Mouse (Mus musculus) retina, postnatal 1 day (tissue): ENCODE data around the gene Trmu.
A peak's percentile ranks its signal among the peaks of the same experiment; 100 is the strongest.
"Not testable (repeated sequence)": the region's sequence is repeated elsewhere in the genome, so short reads cannot be mapped to it uniquely, and the experiment has no call there.

Experiments
- DNase-seq: peaks from one replicate; pipeline ENCODE4 v3.0.0-alpha.2; 2012

Trmu gene

GRCm38 (mm10) chr15:85878848-85879497 lies at the start of gene Trmu:
Trmu (plus strand) TSS chr15:85879312.
- peak; percentile 97 for DNase-seq

- DNase-seq: no peak
Observed at GRCm38 (mm10) chr15:85829470-85829869, 49.6 kb upstream of the Trmu start.

- DNase-seq: peak; percentile 84
Observed at GRCm38 (mm10) chr15:85831954-85832590, 47.0 kb upstream of the Trmu start, which contains the start of gene Ttc38. Ttc38 (plus strand) TSS chr15:85832306.

- no peak for DNase-seq
Observed at GRCm38 (mm10) chr15:85832599-85832998, 46.5 kb upstream of the Trmu start.

- DNase-seq: no peak
Observed at GRCm38 (mm10) chr15:85835335-85835734, 43.8 kb upstream of the Trmu start.

DNA sequence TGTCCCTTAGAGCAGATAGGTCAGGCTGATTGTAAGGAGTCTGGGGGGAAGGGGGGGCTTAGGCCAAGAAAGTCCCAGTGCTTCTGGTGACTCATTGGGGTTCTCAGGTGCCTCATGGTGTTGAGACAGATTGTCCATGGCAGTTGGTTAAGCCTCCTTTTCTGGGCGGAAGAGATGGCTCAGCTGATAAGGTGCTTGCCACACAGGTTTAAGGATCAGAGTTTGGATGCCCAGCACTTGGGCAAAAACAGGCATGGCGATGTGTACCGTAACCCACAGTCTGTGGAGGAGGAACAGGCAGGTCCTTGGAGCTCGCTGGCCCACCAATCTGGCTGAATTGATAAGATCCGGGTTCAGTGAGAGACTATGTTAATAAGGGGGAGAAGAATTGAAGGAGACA lies 42.2 kb upstream of the Trmu start:
- no peak for DNase-seq

GRCm38 (mm10) chr15:85840983-85841382 lies 38.1 kb upstream of the Trmu start:
- peak; percentile 37 for DNase-seq

DNA sequence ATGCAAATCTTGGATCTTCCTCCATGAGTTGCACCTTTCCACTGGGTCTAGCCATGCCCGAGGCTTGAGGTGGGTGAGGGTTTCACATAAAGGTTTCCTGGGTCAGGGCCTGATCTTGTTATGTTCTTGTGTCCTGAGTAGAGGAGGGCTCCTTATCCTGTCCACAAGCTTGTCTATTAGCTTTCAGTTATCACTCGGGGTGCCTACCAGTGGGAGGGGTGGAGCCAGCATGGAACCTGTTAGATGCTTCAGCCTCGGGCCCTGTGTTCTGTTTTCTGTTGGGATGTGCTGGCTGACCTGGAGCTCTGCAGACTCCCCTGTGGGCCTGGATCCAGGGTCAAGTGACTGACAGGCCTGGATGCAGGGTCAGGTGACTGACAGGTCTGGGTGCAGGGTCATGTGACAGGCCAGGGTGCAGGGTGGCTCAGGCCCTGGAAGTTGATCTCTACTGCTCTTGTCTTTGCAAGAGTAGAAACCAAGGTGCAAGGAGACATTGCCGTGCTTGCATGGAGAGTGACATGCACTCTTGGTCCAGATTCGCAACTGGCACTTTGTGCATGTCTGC lies 37.2 kb upstream of the Trmu start:
- DNase-seq: no peak

DNA sequence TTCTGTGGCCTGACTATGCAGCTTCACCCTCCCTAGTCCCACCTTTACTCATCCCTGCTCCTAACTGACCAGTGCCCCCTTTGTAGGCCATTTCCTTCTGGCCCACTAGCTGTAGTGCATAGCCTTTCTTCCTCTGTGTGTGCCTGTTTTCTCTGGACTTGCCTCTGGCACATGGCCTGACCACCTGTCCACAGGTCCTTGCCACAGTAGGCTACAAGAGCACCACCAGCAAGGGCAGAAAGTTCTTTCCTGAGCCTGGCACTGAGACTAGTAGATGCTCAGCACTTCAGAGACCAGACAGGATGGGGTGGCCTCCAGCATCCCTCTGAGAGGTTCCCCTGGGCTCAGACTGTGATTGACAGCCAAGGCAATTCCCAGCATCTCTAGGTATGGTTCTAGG lies 34.0 kb upstream of the Trmu start:
- no peak for DNase-seq

DNA sequence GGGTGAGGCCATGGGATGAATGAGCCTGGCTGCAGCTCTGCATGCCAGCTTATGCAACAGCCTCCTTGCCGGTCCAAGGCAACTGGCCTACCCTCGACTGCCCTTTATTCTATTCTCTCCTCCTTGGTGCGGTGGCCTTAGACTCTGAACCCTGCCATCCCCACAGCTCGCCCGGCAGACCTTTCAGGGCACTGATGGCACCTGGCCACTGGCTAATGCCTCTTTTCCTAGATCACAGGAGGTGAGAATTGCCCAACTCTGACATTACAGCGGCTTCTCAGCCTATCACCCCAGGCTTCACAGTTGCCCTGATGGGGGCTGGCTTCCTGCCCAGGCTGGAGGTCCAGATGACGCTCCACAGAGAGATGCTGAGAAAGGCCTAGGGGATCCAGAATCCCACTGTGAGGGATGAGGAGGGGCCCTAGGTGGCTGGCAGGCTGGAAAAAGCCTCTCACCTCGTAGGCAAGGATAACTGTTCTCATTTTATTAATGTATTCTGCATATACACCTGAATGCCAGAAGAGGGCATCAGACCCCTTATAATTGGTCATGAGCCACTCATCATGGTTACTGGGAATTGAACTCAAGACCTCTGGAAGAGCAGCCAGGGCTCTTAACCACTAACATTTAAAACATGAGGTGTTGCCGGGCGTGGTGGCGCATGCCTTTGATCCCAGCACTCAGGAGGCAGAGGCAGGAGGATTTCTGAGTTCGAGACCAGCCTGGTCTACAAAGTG lies 27.3 kb upstream of the Trmu start:
- DNase-seq: no peak

GRCm38 (mm10) chr15:85858980-85859489 lies 20.1 kb upstream of the Trmu start:
- DNase-seq: no peak

GRCm38 (mm10) chr15:85859490-85860031 lies 19.6 kb upstream of the Trmu start, which contains the start of gene Gtse1:
Gtse1 (plus strand) TSS chr15:85859745.
- DNase-seq: peak; percentile 99

- DNase-seq: not testable (repeated sequence)
Observed at GRCm38 (mm10) chr15:85865913-85866312, 13.2 kb upstream of the Trmu start.

GRCm38 (mm10) chr15:85867696-85868095 lies 11.4 kb upstream of the Trmu start:
- peak; percentile 79 for DNase-seq

- DNase-seq: no peak
Observed at GRCm38 (mm10) chr15:85877336-85877735, 1.8 kb upstream of the Trmu start.

DNA sequence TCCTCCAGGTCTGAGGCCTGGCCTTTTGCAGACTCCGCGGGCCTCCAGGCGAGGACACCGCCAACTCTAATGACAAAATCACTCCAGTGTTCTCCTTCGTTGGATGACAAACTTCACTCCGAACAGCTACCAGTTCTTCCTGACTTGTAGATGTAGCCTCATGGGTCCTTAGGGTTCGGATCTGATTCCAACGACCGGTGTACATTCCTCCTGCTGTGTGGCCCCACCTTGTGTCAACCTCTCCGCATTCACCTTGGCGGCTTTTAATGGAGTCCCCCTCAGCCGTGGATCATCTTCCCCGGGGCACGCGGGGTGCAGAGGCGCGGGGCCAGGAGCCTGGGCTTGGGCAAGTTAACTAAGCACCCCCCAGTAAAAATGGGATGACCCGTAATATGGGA lies 385 bp downstream of the Trmu start:
- DNase-seq: no peak

- no peak for DNase-seq
Observed at GRCm38 (mm10) chr15:85885606-85886005, 6.5 kb downstream of the Trmu start.

DNA sequence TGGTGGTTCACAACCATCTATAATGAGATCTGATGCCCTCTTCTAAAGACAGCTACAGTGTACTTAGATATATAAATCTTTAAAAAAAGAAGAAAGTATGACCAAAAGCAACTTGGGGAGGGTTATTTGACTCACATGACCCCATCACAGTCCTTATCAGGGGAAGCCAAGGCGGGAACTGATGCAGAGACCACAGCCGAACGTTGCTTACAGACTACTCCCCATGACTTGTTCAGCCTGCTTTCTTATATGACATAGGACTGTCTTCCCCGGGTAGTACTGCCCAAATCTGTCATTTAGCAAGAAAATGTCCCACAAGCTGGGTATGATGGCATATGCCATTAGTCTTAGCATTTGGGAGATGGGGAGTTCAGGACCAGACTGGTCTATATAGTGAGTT lies 10.1 kb downstream of the Trmu start:
- no peak for DNase-seq

DNA sequence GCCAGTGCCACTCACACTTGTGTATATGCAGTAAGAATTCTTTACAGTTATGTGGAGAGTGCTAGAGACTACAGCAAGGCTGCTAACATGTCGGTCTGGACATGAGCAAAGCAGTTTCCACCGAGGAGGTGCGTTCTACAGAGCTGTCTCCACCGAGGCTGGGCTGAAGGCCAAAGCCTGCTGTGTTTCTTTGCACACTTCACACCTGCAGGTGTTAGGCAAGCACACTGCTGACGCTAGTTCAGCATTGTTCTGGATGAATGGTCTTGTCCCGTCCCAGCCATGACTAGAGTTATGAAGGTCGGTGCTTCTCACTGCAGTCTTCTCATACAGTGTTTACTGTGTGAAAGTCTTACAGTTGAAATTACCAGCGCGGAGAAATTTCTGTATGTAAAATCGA lies 12.9 kb downstream of the Trmu start:
- no peak for DNase-seq

GRCm38 (mm10) chr15:85892498-85893118 lies 13.5 kb downstream of the Trmu start:
- no peak for DNase-seq

GRCm38 (mm10) chr15:85893871-85894270 lies 14.8 kb downstream of the Trmu start:
- DNase-seq: no peak

DNA sequence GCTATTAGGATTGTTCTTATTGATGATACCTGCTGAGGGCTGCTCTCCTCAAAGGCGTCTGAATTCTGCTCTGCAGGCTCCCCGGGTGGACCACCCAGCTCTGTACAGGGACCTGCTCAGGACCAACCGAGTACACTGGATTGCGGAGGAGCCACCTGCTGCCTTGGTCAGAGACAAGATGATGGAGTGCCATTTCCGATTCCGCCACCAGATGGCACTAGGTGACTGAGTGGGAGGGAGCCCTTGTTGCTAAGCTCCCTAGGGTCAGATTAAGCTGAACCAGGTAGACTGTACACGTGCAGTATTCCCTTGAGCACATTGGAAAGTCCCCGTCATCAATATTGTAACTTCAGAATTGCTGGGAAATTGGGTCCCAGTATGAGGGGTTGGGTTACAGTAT lies 17.2 kb downstream of the Trmu start:
- peak; percentile 84 for DNase-seq

- no peak for DNase-seq
Observed at GRCm38 (mm10) chr15:85897113-85897512, 18.0 kb downstream of the Trmu start.
